Mouse (Mus musculus) C2C12 (cell line): ENCODE results near the gene Ccdc90b.

Experiments used
- CTCF ChIP-seq: IDR thresholded peaks from one replicate; pipeline ENCODE4 v1.5.1; 2011; ENCODE audit not compliant: control insufficient read depth, insufficient read depth, insufficient read length
- FOSL1 ChIP-seq: IDR thresholded peaks from one replicate; pipeline ENCODE4 v1.8.0; 2011; ENCODE audit warnings: mild to moderate bottlenecking, low read length; ENCODE audit not compliant: poor library complexity, insufficient read depth, severe bottlenecking
- MAX ChIP-seq: IDR thresholded peaks from one replicate; pipeline ENCODE4 v1.6.1; 2011; ENCODE audit warnings: mild to moderate bottlenecking, control low read depth
- MYOD1 ChIP-seq: IDR thresholded peaks from one replicate; pipeline ENCODE4 v1.6.1; 2011; ENCODE audit warnings: low read depth; ENCODE audit not compliant: control insufficient read depth, insufficient read length
- MYOG ChIP-seq: IDR thresholded peaks from one replicate; pipeline ENCODE4 v1.6.1; 2011; ENCODE audit not compliant: control insufficient read depth, insufficient read length; ENCODE audit errors: extremely low read depth
- USF1 ChIP-seq: IDR thresholded peaks from one replicate; pipeline ENCODE4 v1.6.1; 2011; ENCODE audit warnings: low read depth, mild to moderate bottlenecking, control low read depth, moderate library complexity

GRCm38 (mm10) chr7:92590842-92591241, 29.9 kb downstream of the Ccdc90b start:
- no peak for TF ChIP-seq USF1
- no peak for TF ChIP-seq CTCF
- TF ChIP-seq MYOD1: no peak
- TF ChIP-seq FOSL1: no peak
- no peak for TF ChIP-seq MYOG
- TF ChIP-seq MAX: no peak
